Mouse (Mus musculus) testis, postnatal 10 days (tissue): Measurements from ENCODE around the gene Nav3.

ENCODE experiments used
- DNase-seq: peaks from one replicate; pipeline ENCODE4 v3.0.0; 2021; ENCODE audit warnings: low spot score

Gene Nav3

GRCm38 (mm10) chr10:110455838-110456493, at the start of gene Nav3:
TSS of gene Nav3 (minus strand) at chr10:110456204.
- DNase-seq, result peak; percentile 72

GRCm38 (mm10) chr10:110485306-110485705, 29.3 kb upstream of the Nav3 start:
- DNase-seq, result no peak

GRCm38 (mm10) chr10:110484822-110485221, 28.8 kb upstream of the Nav3 start:
- no peak for DNase-seq

GRCm38 (mm10) chr10:110479189-110479588, 23.2 kb upstream of the Nav3 start:
- no peak for DNase-seq

- no peak for DNase-seq
Measured at GRCm38 (mm10) chr10:110477689-110478314, 21.8 kb upstream of the Nav3 start.

- DNase-seq, result no peak
Measured at GRCm38 (mm10) chr10:110474107-110474506, 18.1 kb upstream of the Nav3 start.

GRCm38 (mm10) chr10:110469445-110469844, 13.4 kb upstream of the Nav3 start:
- no peak for DNase-seq

GRCm38 (mm10) chr10:110455063-110455837, 754 bp downstream of the Nav3 start:
- DNase-seq, result peak; percentile 47

GRCm38 (mm10) chr10:110453566-110453965, 2.4 kb downstream of the Nav3 start:
- no peak for DNase-seq

GRCm38 (mm10) chr10:110440396-110440795, 15.6 kb downstream of the Nav3 start:
- no peak for DNase-seq

- no peak for DNase-seq
Measured at GRCm38 (mm10) chr10:110431078-110431477, 24.9 kb downstream of the Nav3 start.

GRCm38 (mm10) chr10:110429578-110429977, 26.4 kb downstream of the Nav3 start:
- no peak for DNase-seq

GRCm38 (mm10) chr10:110429052-110429451, 27.0 kb downstream of the Nav3 start:
- no peak for DNase-seq

GRCm38 (mm10) chr10:110421533-110421932, 34.5 kb downstream of the Nav3 start:
- DNase-seq, result no peak

GRCm38 (mm10) chr10:110417003-110417402, 39.0 kb downstream of the Nav3 start:
- no peak for DNase-seq

GRCm38 (mm10) chr10:110415624-110416023, 40.4 kb downstream of the Nav3 start:
- DNase-seq, result no peak

GRCm38 (mm10) chr10:110413281-110413897, 42.6 kb downstream of the Nav3 start:
- no peak for DNase-seq

GRCm38 (mm10) chr10:110402950-110403349, 53.1 kb downstream of the Nav3 start:
- no peak for DNase-seq

GRCm38 (mm10) chr10:110400642-110401041, 55.4 kb downstream of the Nav3 start:
- no peak for DNase-seq

- DNase-seq, result no peak
Measured at GRCm38 (mm10) chr10:110398643-110399042, 57.4 kb downstream of the Nav3 start.

- no peak for DNase-seq
Measured at GRCm38 (mm10) chr10:110386476-110387197, 69.4 kb downstream of the Nav3 start.
